In the genomic region with DNA sequence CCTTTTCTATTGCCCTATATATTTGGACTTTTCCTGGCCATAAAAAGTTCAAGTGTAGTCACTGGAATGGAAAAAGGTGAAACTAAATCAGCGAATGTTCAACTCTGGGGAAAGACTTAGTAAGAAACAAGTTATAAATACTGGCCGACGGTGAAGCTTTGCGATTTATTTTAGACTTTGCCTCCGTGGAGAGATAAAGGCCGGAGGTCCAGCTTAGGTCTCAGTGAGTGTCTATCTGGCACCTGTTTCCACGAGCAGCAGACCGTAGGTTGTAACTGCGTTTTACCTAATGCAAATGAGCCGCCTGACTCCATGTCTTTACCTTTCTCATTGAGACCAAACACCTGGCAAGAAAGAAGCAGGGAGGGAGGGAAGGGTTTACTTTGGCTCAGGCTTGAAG, we compare ENCODE assay signal across 22 mouse cellular contexts.
"Had no signal": no experiment of that assay in that cellular context is flagged by ENCODE, and none has a peak within 500 bp of the region (broad histone marks: within the 10 kb centered on the region; RNA-seq: fewer than 3 reads in every experiment).

No protein-coding gene starts in this region.

- H3K27me3 ChIP-seq: heart, embryonic 13.5 days; heart, embryonic 15.5 days; hindbrain, embryonic 13.5 days; hindbrain, embryonic 15.5 days; kidney, embryonic 15.5 days; limb, embryonic 13.5 days; limb, embryonic 15.5 days; liver, embryonic 12.5 days had no signal

- H3K9me3 ChIP-seq: heart, embryonic 13.5 days; heart, embryonic 15.5 days; hindbrain, embryonic 13.5 days; hindbrain, embryonic 15.5 days; kidney, embryonic 15.5 days; limb, embryonic 13.5 days; limb, embryonic 15.5 days; liver, embryonic 12.5 days had no signal

- H3K36me3 ChIP-seq: hindbrain, embryonic 13.5 days; hindbrain, embryonic 15.5 days; liver, embryonic 12.5 days had no signal

- DNase-seq: gastrocnemius, postnatal 14 days; gastrocnemius, postnatal 36 days; heart, adult 2 months; heart, postnatal 14 days; heart, postnatal 36 days; kidney, postnatal 10 days; kidney, postnatal 4 days; layer of hippocampus, adult 9-11 months; layer of hippocampus, postnatal 36 days; left cerebral cortex, postnatal 4 days; lung, adult 18-20 months had no signal

- H3K4me3 ChIP-seq: heart, adult 2 months; heart, embryonic 13.5 days; heart, embryonic 15.5 days; hindbrain, embryonic 13.5 days; hindbrain, embryonic 15.5 days; kidney, embryonic 15.5 days; limb, embryonic 13.5 days; limb, embryonic 15.5 days; liver, embryonic 12.5 days had no signal

- H3K27ac ChIP-seq: heart, embryonic 13.5 days; heart, embryonic 15.5 days; hindbrain, embryonic 13.5 days; hindbrain, embryonic 15.5 days; hindbrain, postnatal 0 days; kidney, embryonic 15.5 days; limb, embryonic 13.5 days; liver, embryonic 12.5 days; liver, embryonic 14.5 days had no signal

- ATAC-seq: hindbrain, postnatal 0 days; liver, embryonic 12.5 days had no signal

- H3K9ac ChIP-seq: heart, embryonic 13.5 days; heart, embryonic 15.5 days; hindbrain, embryonic 13.5 days; hindbrain, embryonic 15.5 days; kidney, embryonic 15.5 days; limb, embryonic 13.5 days; limb, embryonic 15.5 days; liver, embryonic 12.5 days; liver, embryonic 14.5 days had no signal

- H3K4me2 ChIP-seq: heart, embryonic 11.5 days; heart, embryonic 13.5 days; heart, embryonic 15.5 days; hindbrain, embryonic 13.5 days; hindbrain, embryonic 15.5 days; kidney, embryonic 15.5 days; limb, embryonic 13.5 days; limb, embryonic 15.5 days; liver, embryonic 12.5 days had no signal
